Mouse (Mus musculus) stomach, postnatal 0 days (tissue): ENCODE measurements at regions not wholly inside any gene's neighbourhood (a gene's known extent, or its start where the extent isn't known, plus 50 kb on each side); places are given as distances from the start of the nearest gene placed in this dataset.

Experiments used
- ATAC-seq: fragments of 200-750 bp; cut with Nextera tagmentation; 2 replicates; pipeline ENCODE4 v1.8.0; 2017; ENCODE audit not compliant: low FRiP score, low TSS enrichment
- DNase-seq: peaks from one replicate; pipeline ENCODE4 v3.0.0-alpha.2; 2016; ENCODE audit warnings: low spot score
- H3K27ac ChIP-seq: fragments of 300-500 bp; sonication (generic); replicated peaks from 2 replicates; pipeline ENCODE4 v1.5.1; 2014; ENCODE audit warnings: mild to moderate bottlenecking, control low read depth
- H3K27me3 ChIP-seq: fragments of 300-500 bp; sonication (generic); 2 replicates; pipeline ENCODE4 v1.6.1; 2014; ENCODE audit warnings: low read length; ENCODE audit not compliant: control insufficient read depth, insufficient read depth
- H3K36me3 ChIP-seq: fragments of 300-500 bp; sonication (generic); 2 replicates; pipeline ENCODE4 v1.6.1; 2014; ENCODE audit warnings: low read length, mixed read lengths; ENCODE audit not compliant: control insufficient read depth, insufficient read depth
- H3K4me1 ChIP-seq: fragments of 300-500 bp; sonication (generic); replicated peaks from 2 replicates; pipeline ENCODE4 v1.6.1; 2014; ENCODE audit warnings: antibody characterized with exemption; ENCODE audit not compliant: control insufficient read depth, insufficient read depth
- H3K4me2 ChIP-seq: fragments of 300-500 bp; sonication (generic); replicated peaks from 2 replicates; pipeline ENCODE4 v1.6.1; 2014; ENCODE audit warnings: low read depth, mild to moderate bottlenecking, control low read depth, moderate library complexity
- H3K4me3 ChIP-seq: fragments of 300-500 bp; sonication (generic); 2 replicates; pipeline ENCODE4 v1.5.1; 2014; ENCODE audit warnings: low read depth, low read length, control low read depth
- H3K9ac ChIP-seq: fragments of 300-500 bp; sonication (generic); 2 replicates; pipeline ENCODE4 v1.6.1; 2014; ENCODE audit warnings: mild to moderate bottlenecking, low read length, control low read depth, mixed read lengths
- H3K9me3 ChIP-seq: fragments of 300-500 bp; sonication (generic); 2 replicates; pipeline ENCODE4 v1.6.1; 2016; ENCODE audit warnings: low read length; ENCODE audit not compliant: control insufficient read depth
- CTCF ChIP-seq: IDR thresholded peaks from 2 replicates; pipeline ENCODE4 v1.5.1; 2016; ENCODE audit warnings: antibody characterized with exemption, low read depth, mild to moderate bottlenecking, moderate library complexity
- EP300 ChIP-seq: optimal IDR thresholded peaks from 2 replicates; pipeline ENCODE3; 2016; ENCODE audit warnings: antibody characterized with exemption
- WGBS: fragments of 180-500 bp; shearing (Covaris S2); extraction: QIAGEN DNeasy Blood & Tissue Kit; methylation state at CpG from one replicate; pipeline ENCODE4 v1.1.7; 2014; 5-methylcytosine and 5-hydroxymethylcytosine counted together

DNA sequence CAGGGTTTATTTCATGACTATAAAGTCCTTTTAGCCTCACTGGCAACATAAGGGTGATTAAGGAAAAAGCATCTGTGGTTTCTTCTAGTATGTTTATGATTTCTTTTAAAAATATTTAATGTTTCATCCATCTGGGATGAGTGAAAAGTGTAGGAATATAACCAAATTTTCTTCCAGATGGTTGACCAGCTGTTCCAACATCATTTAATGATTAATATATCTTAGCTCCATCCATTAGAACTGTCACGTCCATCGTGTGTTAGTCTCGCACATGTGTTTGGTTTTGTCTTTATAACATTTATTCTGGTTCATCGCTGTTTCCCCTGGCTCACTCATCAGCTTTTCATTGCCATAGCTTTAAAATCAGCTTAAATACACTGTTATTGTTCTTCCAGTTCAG, 200.6 kb downstream of the Ktn1 start:
- Histone ChIP-seq H3K4me2 (no peak overlapping the region), H3K4me1 (no peaks in the 10 kb centered on the region), H3K27ac (no peak overlapping the region), H3K27me3 (no peaks in the 10 kb centered on the region), H3K9me3 (no peaks in the 10 kb centered on the region), H3K4me3 (no peak overlapping the region), H3K36me3 (no peaks in the 10 kb centered on the region), H3K9ac (no peak overlapping the region)
- no peak for ATAC-seq
- DNase-seq, result no peak
- WGBS, result 48% methylated on average over 4 of the region's 4 CpGs
- no peak for TF ChIP-seq CTCF
- no peak for TF ChIP-seq EP300

DNA sequence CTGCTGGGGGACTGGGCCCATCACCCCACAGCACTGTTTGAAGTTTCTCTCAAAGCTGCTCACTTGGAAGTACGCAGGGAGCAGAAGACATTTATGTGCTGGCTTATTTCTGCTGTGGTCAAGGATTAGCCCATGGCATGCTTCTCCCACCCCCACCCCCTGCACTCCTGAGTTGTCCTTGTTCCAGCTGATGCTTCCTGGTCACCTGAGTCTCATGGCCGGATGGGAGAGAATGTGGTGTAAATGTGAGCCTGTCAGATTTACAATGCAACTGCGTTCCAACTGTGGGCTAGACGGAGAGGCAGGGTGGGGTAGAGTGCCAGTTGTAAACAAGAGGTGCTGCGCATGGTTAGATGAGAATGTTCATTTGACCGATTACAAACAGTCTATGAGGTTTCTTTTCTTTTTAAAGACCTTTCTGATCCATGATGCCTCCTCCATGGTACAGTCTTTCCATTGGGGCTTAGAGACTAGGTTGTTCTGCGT, 208.1 kb downstream of the Ktn1 start:
- Histone ChIP-seq H3K27me3 (no peaks in the 10 kb centered on the region), H3K36me3 (no peaks in the 10 kb centered on the region), H3K9me3 (no peaks in the 10 kb centered on the region), H3K27ac (no peak overlapping the region), H3K4me1 (no peaks in the 10 kb centered on the region), H3K9ac (no peak overlapping the region), H3K4me3 (no peak overlapping the region), H3K4me2 (no peak overlapping the region)
- ATAC-seq (no peak), DNase-seq (no peak)
- TF ChIP-seq CTCF, result no peak
- TF ChIP-seq EP300, result no peak
- WGBS, result 71% methylated on average over 7 of the region's 7 CpGs

DNA sequence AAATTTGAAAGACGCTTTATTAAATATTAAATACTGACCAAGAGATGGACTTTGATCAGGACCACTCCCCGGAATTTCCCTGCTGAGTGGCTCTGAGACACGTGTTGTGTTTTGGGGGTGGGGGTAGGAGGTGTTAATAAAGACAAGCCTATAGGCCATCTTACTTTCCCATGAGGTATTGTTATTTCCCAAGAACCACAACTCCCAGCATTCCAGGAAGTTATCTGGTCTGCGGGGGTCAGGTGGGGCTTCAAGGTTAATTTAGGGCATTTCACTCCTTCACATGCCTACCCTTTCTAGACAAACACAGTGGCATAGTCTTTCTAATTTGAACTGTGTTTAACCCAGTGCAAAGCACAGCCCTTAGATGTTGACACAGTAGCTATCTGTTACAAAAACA, 209.0 kb downstream of the Ktn1 start:
- H3K4me1 ChIP-seq, result no peaks in the 10 kb centered on the region
- 65% methylated on average over 4 of the region's 4 CpGs for WGBS
- H3K9ac ChIP-seq, result no peak overlapping the region
- no peaks in the 10 kb centered on the region for H3K9me3 ChIP-seq
- DNase-seq (no peak), ATAC-seq (no peak)
- H3K27ac ChIP-seq, result no peak overlapping the region
- H3K4me2 ChIP-seq, result no peak overlapping the region
- no peaks in the 10 kb centered on the region for H3K27me3 ChIP-seq
- no peak overlapping the region for H3K4me3 ChIP-seq
- H3K36me3 ChIP-seq, result no peaks in the 10 kb centered on the region
- TF ChIP-seq EP300, result no peak
- TF ChIP-seq CTCF, result no peak

DNA sequence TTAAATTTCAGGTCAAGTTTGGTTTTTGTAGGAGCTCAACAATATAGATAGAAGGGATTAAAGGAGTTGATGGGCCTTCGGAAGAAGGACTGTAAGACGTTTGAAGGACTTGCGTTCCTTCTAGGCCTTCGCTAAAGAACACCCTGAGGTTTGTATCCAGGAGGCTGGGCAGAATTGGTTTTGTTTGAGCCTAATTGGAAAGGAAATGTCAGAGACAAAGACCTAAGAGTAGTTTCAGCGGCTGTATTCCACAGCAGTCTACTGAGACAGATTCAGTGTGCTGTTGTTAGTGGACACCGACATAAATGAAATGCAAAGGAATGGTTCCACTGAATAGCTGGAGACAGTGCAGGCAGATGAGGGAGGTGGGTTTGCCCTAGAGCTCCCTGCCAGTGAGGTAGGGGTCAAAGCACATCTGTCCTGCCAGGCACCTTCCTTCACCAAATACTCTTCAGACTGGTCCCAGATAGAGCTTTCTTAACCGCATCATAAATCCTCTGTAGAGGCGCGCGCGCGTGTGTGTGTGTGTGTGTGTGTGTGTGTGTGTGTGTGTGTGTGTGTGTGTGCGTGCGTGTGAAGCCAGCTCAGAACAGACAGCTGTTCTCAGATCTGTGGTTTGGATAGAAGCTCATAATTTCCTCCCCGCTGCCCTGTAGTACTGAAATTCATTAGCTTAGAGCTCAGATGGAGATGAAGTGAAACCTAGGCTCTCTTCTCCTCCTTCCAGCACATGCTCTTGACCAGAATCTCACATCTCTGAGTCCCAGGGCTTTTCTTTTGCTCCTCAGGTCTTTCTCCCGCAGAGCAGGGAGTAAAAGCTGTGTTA, 209.7 kb downstream of the Ktn1 start:
- H3K36me3 ChIP-seq, result no peaks in the 10 kb centered on the region
- TF ChIP-seq CTCF (no peak), EP300 (no peak)
- no peak overlapping the region for H3K27ac ChIP-seq
- DNase-seq, result no peak
- no peak for ATAC-seq
- H3K4me3 ChIP-seq, result no peak overlapping the region
- H3K4me1 ChIP-seq, result no peaks in the 10 kb centered on the region
- H3K9ac ChIP-seq, result no peak overlapping the region
- WGBS, result 70% methylated on average over 16 of the region's 16 CpGs
- no peak overlapping the region for H3K4me2 ChIP-seq
- no peaks in the 10 kb centered on the region for H3K9me3 ChIP-seq
- no peaks in the 10 kb centered on the region for H3K27me3 ChIP-seq

DNA sequence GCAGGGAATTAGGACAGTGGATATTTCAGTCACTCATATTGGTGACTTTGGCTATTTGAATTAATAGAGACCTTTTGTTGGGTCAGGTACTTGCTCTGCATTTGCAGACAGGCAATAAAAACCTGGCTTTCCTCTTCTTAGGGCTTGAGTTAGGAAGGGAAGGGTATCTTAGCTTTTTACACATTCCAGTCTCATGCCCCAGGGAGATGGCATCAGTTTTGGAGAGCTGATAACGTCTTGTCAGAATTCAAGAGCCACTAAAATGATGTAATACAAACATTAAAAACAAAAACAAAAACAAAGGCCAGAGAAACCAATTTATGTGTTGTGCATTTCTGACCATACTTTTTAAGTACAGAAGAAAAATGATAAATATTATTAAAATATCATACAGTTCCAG, 214.3 kb downstream of the Ktn1 start:
- WGBS, result 74% methylated on average over 1 of the region's 1 CpGs
- no peak for DNase-seq
- ATAC-seq, result no peak

DNA sequence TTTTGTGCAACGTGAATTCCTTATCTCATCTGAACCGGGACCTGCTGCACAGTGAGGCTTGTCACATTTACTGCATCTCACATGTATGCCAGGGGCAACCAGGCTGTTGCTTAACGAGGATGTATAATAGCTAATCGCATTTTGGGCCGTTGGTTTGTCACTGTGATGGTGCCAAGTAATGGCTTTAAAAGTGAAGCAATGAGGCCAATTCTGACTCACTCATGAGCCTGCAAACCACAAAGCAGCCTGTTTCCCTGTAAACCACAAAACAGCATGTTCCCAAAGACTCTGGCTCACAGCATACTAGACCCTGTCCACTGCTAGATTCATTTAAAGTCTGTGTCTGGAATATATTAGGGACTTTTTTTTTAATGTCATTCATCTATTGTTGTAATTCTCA, 214.8 kb downstream of the Ktn1 start:
- Histone ChIP-seq H3K4me3 (no peak overlapping the region), H3K9me3 (no peaks in the 10 kb centered on the region), H3K4me2 (no peak overlapping the region), H3K9ac (no peak overlapping the region), H3K36me3 (no peaks in the 10 kb centered on the region), H3K27me3 (no peaks in the 10 kb centered on the region), H3K4me1 (no peaks in the 10 kb centered on the region), H3K27ac (no peak overlapping the region)
- DNase-seq (no peak), ATAC-seq (no peak)
- 49% methylated on average over 5 of the region's 5 CpGs for WGBS
- TF ChIP-seq CTCF, result no peak
- TF ChIP-seq EP300, result no peak

More for the DNA sequence above, 214.3 kb downstream of the Ktn1 start:
- H3K9ac ChIP-seq, result no peak overlapping the region
- H3K4me3 ChIP-seq, result no peak overlapping the region
- no peaks in the 10 kb centered on the region for H3K9me3 ChIP-seq
- no peak overlapping the region for H3K4me2 ChIP-seq
- TF ChIP-seq CTCF (no peak), EP300 (no peak)
- H3K4me1 ChIP-seq, result no peaks in the 10 kb centered on the region
- no peak overlapping the region for H3K27ac ChIP-seq
- no peaks in the 10 kb centered on the region for H3K27me3 ChIP-seq
- H3K36me3 ChIP-seq, result no peaks in the 10 kb centered on the region
